Mouse (Mus musculus) kidney, postnatal 0 days (tissue): ENCODE measurements around the gene Narfl. TPM values are rescaled to one million over a fixed set of nuclear protein-coding genes. Genes with fewer than 3 reads are reported as not detected.
A peak's percentile ranks its signal among the peaks of the same experiment; 100 is the strongest.

Source experiments
- ATAC-seq: fragments of 200-750 bp; cut with Nextera tagmentation; replicated peaks from 2 replicates; pipeline ENCODE4 v1.8.0; 2017; ENCODE audit warnings: low read depth, moderate number of reproducible peaks, moderate TSS enrichment, moderate library complexity; ENCODE audit not compliant: low FRiP score
- DNase-seq: peaks from one replicate; pipeline ENCODE4 v3.0.0-alpha.2; 2016; ENCODE audit warnings: low spot score
- H3K27ac ChIP-seq: fragments of 300-500 bp; sonication (generic); 2 replicates; pipeline ENCODE4 v1.5.1; 2014; ENCODE audit warnings: mild to moderate bottlenecking
- H3K27me3 ChIP-seq: fragments of 300-500 bp; sonication (generic); 2 replicates; pipeline ENCODE4 v1.6.1; 2014; ENCODE audit warnings: low read length, mixed read lengths; ENCODE audit not compliant: insufficient read depth
- H3K36me3 ChIP-seq: fragments of 300-500 bp; sonication (generic); 2 replicates; pipeline ENCODE4 v1.6.1; 2014; ENCODE audit warnings: low read length, mixed read lengths; ENCODE audit not compliant: insufficient read depth
- H3K4me1 ChIP-seq: fragments of 300-500 bp; sonication (generic); replicated peaks from 2 replicates; pipeline ENCODE4 v1.6.1; 2014; ENCODE audit warnings: antibody characterized with exemption, low read length, mixed read lengths; ENCODE audit not compliant: insufficient read depth
- H3K4me2 ChIP-seq: fragments of 300-500 bp; sonication (generic); 2 replicates; pipeline ENCODE4 v1.6.1; 2014; ENCODE audit warnings: mild to moderate bottlenecking, low read length, moderate library complexity, mixed read lengths
- H3K4me3 ChIP-seq: fragments of 300-500 bp; sonication (generic); replicated peaks from 2 replicates; pipeline ENCODE4 v1.5.1; 2014; ENCODE audit warnings: low read depth, low read length
- H3K9ac ChIP-seq: fragments of 300-500 bp; sonication (generic); 2 replicates; pipeline ENCODE4 v1.6.1; 2014; ENCODE audit warnings: low read depth, low read length
- H3K9me3 ChIP-seq: fragments of 300-500 bp; sonication (generic); replicated peaks from 2 replicates; pipeline ENCODE4 v1.6.1; 2016; ENCODE audit warnings: low read length, inconsistent platforms, mixed read lengths
- CTCF ChIP-seq: IDR thresholded peaks from 2 replicates; pipeline ENCODE4 v1.5.1; 2016; ENCODE audit warnings: antibody characterized with exemption, low read depth, mild to moderate bottlenecking, moderate library complexity
- WGBS: fragments of 180-500 bp; shearing (Covaris S2); extraction: QIAGEN DNeasy Blood & Tissue Kit; methylation state at CpG from one replicate; pipeline ENCODE4 v1.1.7; 2014; 5-methylcytosine and 5-hydroxymethylcytosine counted together
- polyA plus RNA-seq: library from polyadenylated mRNA; unstranded; fragments of >200 nt; fragmentation: Nextera tagmentation; extraction: Ambion mirVana; gene quantifications from 2 replicates; pipeline ENCODE4 v1.2.1, GENCODE M21; 2015

Gene Narfl
- 34.5 and 35.3 TPM in 2 replicates for polyA plus RNA-seq

DNA sequence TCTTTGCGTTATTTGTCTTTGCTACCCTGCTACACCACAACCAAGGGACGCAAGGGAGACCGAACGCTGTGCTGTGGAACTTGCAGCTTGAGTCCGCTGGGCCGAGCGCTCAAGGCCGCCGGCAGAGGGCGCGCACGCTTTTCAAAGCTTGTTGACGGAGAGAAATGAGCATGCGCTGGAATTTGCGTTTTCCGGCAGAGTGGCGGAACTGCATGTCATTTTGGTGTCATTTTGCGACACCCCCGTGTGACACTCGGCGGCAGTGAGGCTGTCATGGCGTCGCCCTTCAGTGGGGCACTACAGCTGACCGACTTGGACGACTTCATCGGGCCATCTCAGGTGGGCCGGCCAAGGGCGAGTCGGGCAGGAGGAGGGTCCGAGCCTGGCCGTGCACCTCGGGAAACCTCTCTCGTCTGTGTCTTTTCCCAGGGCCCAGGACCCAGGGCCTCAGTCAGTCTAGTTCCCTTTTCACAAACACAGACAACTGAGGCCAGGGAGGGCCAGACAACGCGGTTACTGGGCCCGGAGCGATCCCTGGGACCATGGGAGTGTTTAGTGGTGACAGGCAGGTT is at the start of gene Narfl:
Gene Narfl (plus strand): TSS at position 228 of the 572 bp plus-strand sequence.
- peak; percentile 86 for ATAC-seq

DNA sequence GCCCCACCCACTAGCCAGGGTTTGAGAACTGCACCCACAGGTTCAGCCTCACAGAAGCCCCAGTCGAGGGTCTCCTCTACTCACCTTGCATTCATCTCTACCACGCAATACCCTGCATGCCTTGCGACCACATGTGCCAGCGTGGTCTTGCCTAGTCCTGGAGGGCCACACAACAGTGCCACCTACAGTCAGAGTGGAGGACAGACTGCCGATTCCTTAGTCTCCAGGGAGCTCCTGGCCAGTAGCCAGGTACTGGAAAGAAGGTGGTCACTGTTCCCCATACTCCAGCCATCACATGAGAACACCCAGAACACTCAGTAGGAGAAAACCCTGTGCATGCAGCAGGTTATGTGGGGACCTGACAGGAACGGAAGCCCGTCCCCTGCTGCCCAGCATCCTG is 49.7 kb upstream of the Narfl start:
- 0 out of 2 replicates have a peak, but pooled peaks cover 4% of the 10 kb centered on the region for H3K36me3 ChIP-seq
- H3K4me3 ChIP-seq: no peak overlapping the region
- H3K27ac ChIP-seq: no peak overlapping the region
- H3K27me3 ChIP-seq: no peaks in the 10 kb centered on the region
- no peaks in the 10 kb centered on the region for H3K9me3 ChIP-seq
- 82% methylated on average over 7 of the region's 7 CpGs for WGBS
- DNase-seq (no peak), ATAC-seq (no peak)
- no peak overlapping the region for H3K4me2 ChIP-seq
- H3K9ac ChIP-seq: no peak overlapping the region
- peaks cover 17% of the 10 kb centered on the region for H3K4me1 ChIP-seq
- peak; percentile 42; the same call in 1 of the 2 replicates for TF ChIP-seq CTCF

More for the DNA sequence above, at the start of gene Narfl:
- Histone ChIP-seq H3K4me2 (peak within 1 kb of the TSS; percentile 84), H3K9ac (peak within 1 kb of the TSS; percentile 72), H3K27me3 (no peaks in the 10 kb centered on the region), H3K9me3 (no peaks in the 10 kb centered on the region), H3K4me3 (peak within 1 kb of the TSS; percentile 63), H3K27ac (0 out of 2 replicates have a peak within 1 kb of the TSS, but pooled peaks have one; percentile 14), H3K36me3 (0 out of 2 replicates have a peak, but pooled peaks cover 9% of the 10 kb centered on the region), H3K4me1 (peaks cover 6% of the 10 kb centered on the region; the same call in 1 of the 2 replicates)
- TF ChIP-seq CTCF: peak; percentile 99
- DNase-seq: peak; percentile 97
- WGBS: under 1% methylated on average over 37 of the region's 37 CpGs

DNA sequence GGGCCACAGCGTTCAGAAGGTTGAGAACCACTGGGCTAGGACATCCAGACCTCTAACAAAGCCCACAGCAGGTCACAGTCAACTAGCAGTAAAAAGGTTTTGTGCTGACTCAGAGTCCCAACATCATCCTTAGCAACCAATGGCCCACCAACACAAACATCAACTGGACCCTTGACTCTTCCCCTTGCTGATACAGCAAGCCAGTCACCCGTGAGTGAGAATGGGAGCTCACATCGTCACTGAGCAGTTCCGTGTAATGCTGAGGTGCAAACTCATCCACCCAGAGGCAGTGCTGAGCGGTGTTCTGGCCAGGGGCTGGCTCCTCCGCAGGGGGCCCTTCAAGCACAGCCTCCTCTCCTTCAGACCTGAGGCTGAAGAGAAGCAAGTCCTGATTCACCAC is 48.3 kb upstream of the Narfl start:
- DNase-seq (no peak), ATAC-seq (no peak)
- H3K36me3 ChIP-seq: 0 out of 2 replicates have a peak, but pooled peaks cover 4% of the 10 kb centered on the region
- H3K4me2 ChIP-seq: no peak overlapping the region
- no peak for TF ChIP-seq CTCF
- H3K9me3 ChIP-seq: no peaks in the 10 kb centered on the region
- no peak overlapping the region for H3K4me3 ChIP-seq
- WGBS: 85% methylated on average over 6 of the region's 6 CpGs
- no peak overlapping the region for H3K27ac ChIP-seq
- H3K9ac ChIP-seq: no peak overlapping the region
- H3K4me1 ChIP-seq: peaks cover 17% of the 10 kb centered on the region
- no peaks in the 10 kb centered on the region for H3K27me3 ChIP-seq

DNA sequence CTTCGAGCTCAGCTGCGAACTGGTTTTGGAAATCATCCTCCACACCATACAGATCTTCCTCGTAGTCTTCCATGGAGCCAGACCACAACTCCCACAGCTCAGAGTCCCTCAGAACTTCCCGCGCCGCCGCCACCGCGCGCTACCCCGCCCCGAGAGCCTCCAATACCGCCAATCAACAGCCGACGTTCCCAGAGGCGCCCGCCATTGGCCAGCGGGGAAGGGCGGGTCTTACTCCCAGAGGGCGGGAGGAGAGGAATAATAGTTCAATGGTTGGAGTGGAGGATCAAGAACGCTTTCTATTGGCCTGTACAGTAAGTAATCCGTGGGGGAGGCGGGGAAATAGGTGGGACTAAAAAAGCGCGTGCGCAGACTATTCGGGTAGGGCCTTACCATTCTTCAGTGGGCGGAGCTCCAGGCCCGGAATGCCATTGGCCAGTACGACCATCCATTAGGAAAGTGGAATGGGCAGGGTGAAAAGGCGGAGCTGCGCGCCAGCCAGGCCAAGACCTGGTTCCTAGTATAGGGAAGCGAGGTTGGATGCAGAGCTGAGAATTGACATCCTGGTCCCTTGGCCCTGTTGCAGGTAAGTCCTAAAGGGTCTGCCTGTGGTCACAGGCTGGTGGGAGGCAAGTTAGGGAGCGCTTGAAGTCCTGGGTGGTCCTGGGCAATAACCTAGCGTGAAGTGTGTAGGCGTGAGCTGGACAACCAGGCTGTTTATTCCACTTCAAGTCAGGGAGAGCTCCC is 46.1 kb upstream of the Narfl start, which contains the start of the genes Chtf18 and Rpusd1:
Gene Chtf18 (minus strand): TSS at position 155 of the 744 bp plus-strand sequence.
Gene Rpusd1 (plus strand): TSS at position 406 of the 744 bp plus-strand sequence.
- DNase-seq (peak; percentile 100), ATAC-seq (peak; percentile 98)
- H3K9me3 ChIP-seq: no peaks in the 10 kb centered on the region
- no peak for TF ChIP-seq CTCF
- peak within 1 kb of the TSS; percentile 83 for H3K9ac ChIP-seq
- 0 out of 2 replicates have a peak, but pooled peaks cover 3% of the 10 kb centered on the region for H3K36me3 ChIP-seq
- H3K27ac ChIP-seq: peak within 1 kb of the TSS; percentile 57
- no peaks in the 10 kb centered on the region for H3K27me3 ChIP-seq
- peak within 1 kb of the TSS; percentile 91 for H3K4me2 ChIP-seq
- WGBS: under 1% methylated on average over 37 of the region's 37 CpGs
- peaks cover 17% of the 10 kb centered on the region for H3K4me1 ChIP-seq
- peak within 1 kb of the TSS; percentile 51 for H3K4me3 ChIP-seq

DNA sequence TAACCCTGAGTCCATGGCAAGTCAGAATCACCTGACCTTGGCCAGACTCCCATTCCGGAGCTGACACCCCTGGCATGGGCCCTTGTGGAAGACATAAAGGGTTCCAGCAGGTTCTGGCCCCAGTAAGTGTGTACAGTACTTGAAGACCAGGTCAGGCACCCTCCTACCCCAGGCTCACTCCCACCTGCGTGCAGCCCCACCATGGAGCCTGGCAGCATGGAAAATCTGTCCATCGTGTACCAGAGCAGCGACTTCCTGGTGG is 45.6 kb upstream of the Narfl start:
- WGBS: 16% methylated on average over 4 of the region's 4 CpGs
- no peak for ATAC-seq
- H3K27ac ChIP-seq: peak overlapping the region; percentile 57
- H3K9ac ChIP-seq: peak overlapping the region; percentile 83
- peaks cover 17% of the 10 kb centered on the region for H3K4me1 ChIP-seq
- DNase-seq: no peak
- 0 out of 2 replicates have a peak, but pooled peaks cover 3% of the 10 kb centered on the region for H3K36me3 ChIP-seq
- peak overlapping the region; percentile 51 for H3K4me3 ChIP-seq
- TF ChIP-seq CTCF: no peak
- H3K9me3 ChIP-seq: no peaks in the 10 kb centered on the region
- peak overlapping the region; percentile 80 for H3K4me2 ChIP-seq
- no peaks in the 10 kb centered on the region for H3K27me3 ChIP-seq

DNA sequence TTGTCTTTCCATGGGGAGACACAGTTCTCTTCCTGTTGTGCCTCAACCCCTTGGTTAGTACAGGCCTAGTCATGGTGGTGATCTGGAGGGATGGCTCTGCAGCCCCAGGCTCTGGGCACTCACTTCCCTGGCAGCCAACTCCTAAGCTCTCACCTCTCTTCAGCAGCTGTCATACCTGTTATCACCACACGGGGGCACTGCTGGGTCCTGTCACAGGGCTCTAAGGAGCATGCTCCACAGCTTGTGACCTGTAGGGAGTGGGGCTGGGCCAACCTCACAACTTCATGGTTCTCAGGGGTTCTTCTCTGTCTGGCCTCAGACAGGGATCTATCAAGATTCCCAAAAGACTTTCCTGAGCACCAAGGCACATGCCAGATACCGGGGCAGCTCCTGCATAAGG is 41.5 kb upstream of the Narfl start:
- Histone ChIP-seq H3K27me3 (no peaks in the 10 kb centered on the region), H3K9ac (no peak overlapping the region), H3K4me2 (no peak overlapping the region), H3K4me1 (peaks cover 10% of the 10 kb centered on the region), H3K27ac (no peak overlapping the region), H3K4me3 (no peak overlapping the region), H3K36me3 (0 out of 2 replicates have a peak, but pooled peaks cover 3% of the 10 kb centered on the region), H3K9me3 (no peaks in the 10 kb centered on the region)
- 21% methylated on average over 2 of the region's 2 CpGs for WGBS
- TF ChIP-seq CTCF: peak; percentile 97
- peak; percentile 84 for DNase-seq
- no peak for ATAC-seq
